In the genomic region with DNA sequence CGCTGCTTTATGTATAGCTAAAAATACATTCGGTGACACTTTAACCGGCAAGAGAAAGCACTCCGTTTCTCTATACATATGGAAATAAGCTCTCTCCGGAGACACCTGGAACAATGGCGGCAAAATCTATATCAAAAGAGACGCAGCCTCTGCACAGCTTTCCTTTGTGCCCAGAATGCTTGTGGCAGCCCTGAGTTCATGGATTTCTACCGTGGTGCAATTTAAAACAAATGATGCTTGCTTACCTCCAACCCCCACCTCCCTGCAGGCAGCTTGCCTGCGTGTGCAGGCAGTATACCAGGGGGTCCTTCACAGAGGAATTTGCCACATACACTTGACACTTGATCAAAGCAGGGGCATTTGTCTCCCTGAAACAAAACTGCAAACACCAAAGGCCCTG, we compare ENCODE assay signal across 13 mouse cellular contexts.
DNase-seq lines count a peak whose midpoint lies in the region; ATAC-seq and TF ChIP-seq lines count a peak whose summit lies in the region.
"Had no signal": no experiment of that assay in that cellular context is flagged by ENCODE, and none has a peak within 500 bp of the region (broad histone marks: within the 10 kb centered on the region; RNA-seq: fewer than 3 reads in every experiment).

No protein-coding gene starts in this region.

- no peaks in the 10 kb centered on the region for H3K36me3 ChIP-seq in limb, embryonic 12.5 days
- no peaks in the 10 kb centered on the region for H3K36me3 ChIP-seq in limb, embryonic 10.5 days
- H3K36me3 ChIP-seq in forebrain, embryonic 10.5 days (replicated peaks) = no peaks in the 10 kb centered on the region
- H3K36me3 ChIP-seq in hindbrain, postnatal 0 days (ENCODE audit: insufficient read depth, low read length) = no peaks in the 10 kb centered on the region
- no peaks in the 10 kb centered on the region for H3K36me3 ChIP-seq in neural tube, embryonic 15.5 days
- H3K36me3 ChIP-seq: lung, embryonic 15.5 days had no signal

- TF ChIP-seq CTCF in hindbrain, postnatal 0 days (IDR thresholded peaks at IDR 0.05; ENCODE audit: low read depth) = no peak

- peaks cover 24% of the 10 kb centered on the region for H3K4me1 ChIP-seq in limb, embryonic 12.5 days (replicated peaks)
- H3K4me1 ChIP-seq in limb, embryonic 10.5 days = peaks cover 46% of the 10 kb centered on the region
- peaks cover 61% of the 10 kb centered on the region for H3K4me1 ChIP-seq in forebrain, embryonic 10.5 days
- peaks cover 14% of the 10 kb centered on the region for H3K4me1 ChIP-seq in hindbrain, postnatal 0 days (ENCODE audit: insufficient read depth, low read length)
- peaks cover 28% of the 10 kb centered on the region for H3K4me1 ChIP-seq in neural tube, embryonic 15.5 days

- peak overlapping the region; percentile 41 for H3K4me2 ChIP-seq in limb, embryonic 12.5 days
- H3K4me2 ChIP-seq in hindbrain, postnatal 0 days (ENCODE audit: low read depth, low read length) = peak overlapping the region; percentile 49; the same call in 1 of the 2 replicates
- H3K4me2 ChIP-seq in neural tube, embryonic 15.5 days = peak overlapping the region; percentile 52
- H3K4me2 ChIP-seq: lung, embryonic 15.5 days had no signal

- ATAC-seq in limb, embryonic 12.5 days (ENCODE audit: insufficient number of reproducible peaks, insufficient read depth, low FRiP score, low TSS enrichment, low read depth) = no peak
- no peak for ATAC-seq in hindbrain, postnatal 0 days
- ATAC-seq in neural tube, embryonic 15.5 days (ENCODE audit: low FRiP score) = no peak; the same call in 1 of the 2 replicates

- peaks cover 33% of the 10 kb centered on the region for H3K27me3 ChIP-seq in limb, embryonic 12.5 days
- H3K27me3 ChIP-seq in limb, embryonic 10.5 days (ENCODE audit: low read depth, poor library complexity, severe bottlenecking) = peaks cover 33% of the 10 kb centered on the region
- H3K27me3 ChIP-seq in forebrain, embryonic 10.5 days (ENCODE audit: poor library complexity, severe bottlenecking) = peaks cover 89% of the 10 kb centered on the region
- no peaks in the 10 kb centered on the region for H3K27me3 ChIP-seq in hindbrain, postnatal 0 days (ENCODE audit: insufficient read depth, low read length)
- H3K27me3 ChIP-seq in neural tube, embryonic 15.5 days (replicated peaks) = no peaks in the 10 kb centered on the region

- DNase-seq in limb, embryonic 10.5 days (ENCODE audit: low spot score) = no peak
- peak; percentile 44 for DNase-seq in forebrain, embryonic 10.5 days (ENCODE audit: extremely low spot score, low spot score)
- DNase-seq in hindbrain, postnatal 0 days (ENCODE audit: low spot score) = no peak
- no peak for DNase-seq in thymus, postnatal 25 days
- no peak for DNase-seq in c-Kit-positive CD71-positive TER-119-positive erythroid progenitor cells, embryonic 14.5 days (ENCODE audit: low spot score)
- DNase-seq: adrenal gland, adult 2 months; cerebellum, adult 11-12 months; thymus, adult 2 months had no signal

- no peak overlapping the region for H3K9ac ChIP-seq in limb, embryonic 12.5 days (replicated peaks)
- peak overlapping the region; percentile 22; the same call in 1 of the 2 replicates for H3K9ac ChIP-seq in hindbrain, postnatal 0 days (replicated peaks; ENCODE audit: low read length)
- H3K9ac ChIP-seq in neural tube, embryonic 15.5 days (replicated peaks) = no peak overlapping the region; the same call in 1 of the 2 replicates
- H3K9ac ChIP-seq: lung, embryonic 15.5 days had no signal

- no peak overlapping the region for H3K27ac ChIP-seq in limb, embryonic 12.5 days
- H3K27ac ChIP-seq in limb, embryonic 10.5 days = no peak overlapping the region
- H3K27ac ChIP-seq in forebrain, embryonic 10.5 days = peak overlapping the region; percentile 76
- H3K27ac ChIP-seq in hindbrain, postnatal 0 days = peak overlapping the region; percentile 60
- 0 out of 2 replicates have a peak overlapping the region, but pooled peaks have one; percentile 24 for H3K27ac ChIP-seq in neural tube, embryonic 15.5 days (replicated peaks)
- H3K27ac ChIP-seq: kidney, postnatal 0 days; lung, embryonic 15.5 days had no signal

- 8% methylated on average over 9 of the region's 9 CpGs for WGBS in limb, embryonic 12.5 days
- 5% methylated on average over 9 of the region's 9 CpGs for WGBS in limb, embryonic 10.5 days
- WGBS in forebrain, embryonic 10.5 days = 3% methylated on average over 9 of the region's 9 CpGs
- WGBS in hindbrain, postnatal 0 days = 14% methylated on average over 9 of the region's 9 CpGs
- WGBS in neural tube, embryonic 15.5 days = 6% methylated on average over 9 of the region's 9 CpGs

- H3K9me3 ChIP-seq in limb, embryonic 12.5 days = no peaks in the 10 kb centered on the region
- no peaks in the 10 kb centered on the region for H3K9me3 ChIP-seq in limb, embryonic 10.5 days (replicated peaks)
- H3K9me3 ChIP-seq in forebrain, embryonic 10.5 days = no peaks in the 10 kb centered on the region
- no peaks in the 10 kb centered on the region for H3K9me3 ChIP-seq in hindbrain, postnatal 0 days (ENCODE audit: low read length)
- H3K9me3 ChIP-seq in neural tube, embryonic 15.5 days (replicated peaks) = no peaks in the 10 kb centered on the region
- H3K9me3 ChIP-seq: lung, embryonic 15.5 days had no signal

- H3K4me3 ChIP-seq in limb, embryonic 12.5 days (replicated peaks) = no peak overlapping the region
- H3K4me3 ChIP-seq in limb, embryonic 10.5 days = no peak overlapping the region
- peak overlapping the region; percentile 41 for H3K4me3 ChIP-seq in forebrain, embryonic 10.5 days
- no peak overlapping the region for H3K4me3 ChIP-seq in hindbrain, postnatal 0 days (ENCODE audit: low read length)
- no peak overlapping the region for H3K4me3 ChIP-seq in neural tube, embryonic 15.5 days (replicated peaks)
- H3K4me3 ChIP-seq: erythroblast, embryonic 14.5 days; lung, embryonic 15.5 days had no signal

Comparison
In these comparisons a context has a peak if more than half of its experiments do, and no peak if none do; other contexts are left out.
1. H3K27ac ChIP-seq: peak in forebrain, embryonic 10.5 days (single experiment), hindbrain, postnatal 0 days (single experiment) and neural tube, embryonic 15.5 days (single experiment); none in limb, embryonic 12.5 days (single experiment) and limb, embryonic 10.5 days (single experiment).
2. Peak in every context shown above with its lines, with median percentiles within 50 percentile points of each other: H3K4me2 ChIP-seq.